Mouse (Mus musculus): ENCODE data around the gene Olfr311.

Gene Olfr311

GRCm38 (mm10) chr11:58883756-58884155 lies 44.7 kb downstream of the Olfr311 start:
- no peak for DNase-seq

GRCm38 (mm10) chr11:58890511-58890910 lies 51.5 kb downstream of the Olfr311 start:
- no peak for DNase-seq

Measured in kidney, postnatal 36 days (tissue).